Mouse (Mus musculus): ENCODE measurements around the gene Sfxn5. TPM values are rescaled to one million over a fixed set of nuclear protein-coding genes. Genes with fewer than 3 reads are reported as not detected.

The Sfxn5 gene
- polyA plus RNA-seq, 1 experiment from 2014 or later: 8.7 TPM

DNA sequence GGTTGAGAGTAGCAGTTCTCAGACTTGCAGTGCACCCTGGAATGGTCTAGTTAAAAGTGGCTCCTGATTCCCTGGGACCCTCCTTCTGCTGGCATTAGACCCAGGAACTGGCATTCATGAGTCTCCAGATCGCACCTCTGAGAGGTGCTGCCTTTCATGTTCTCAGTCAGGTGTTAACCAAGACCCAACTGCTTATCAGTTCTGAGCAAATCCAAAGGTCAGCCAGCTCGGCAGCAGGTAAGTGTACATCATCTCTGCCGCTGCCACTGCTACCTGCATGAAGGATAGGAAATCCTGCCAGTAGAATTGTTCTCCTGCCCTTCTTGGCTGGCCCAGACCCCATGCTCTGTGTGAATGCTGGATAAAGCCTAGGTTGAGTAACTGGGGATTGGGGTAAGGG, 102.5 kb downstream of the Sfxn5 start:
- H3K4me1 ChIP-seq: peaks cover 41% of the 10 kb centered on the region
- peaks cover 62% of the 10 kb centered on the region for H3K27me3 ChIP-seq (ENCODE audit: low read depth, poor library complexity, severe bottlenecking)
- no peaks in the 10 kb centered on the region for H3K36me3 ChIP-seq

DNA sequence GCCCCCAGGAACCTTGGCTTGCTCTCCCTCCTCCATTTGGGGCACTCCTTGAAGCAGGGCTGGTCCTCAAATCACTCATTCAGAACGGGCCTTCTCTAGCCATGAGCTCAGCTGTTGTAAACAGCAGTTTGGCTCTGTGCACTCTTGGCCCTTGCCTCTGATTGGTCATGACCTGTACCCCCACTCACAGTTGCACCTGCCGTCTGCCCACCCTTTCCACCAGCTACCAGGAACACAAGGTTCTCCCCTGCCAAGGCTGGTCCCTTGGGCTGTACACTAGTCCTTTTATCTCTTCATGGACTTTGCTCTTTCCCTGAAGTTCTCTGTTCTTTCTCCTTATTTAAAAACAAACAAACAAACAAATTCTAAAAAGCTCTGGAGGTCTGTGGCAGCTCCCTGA, 105.7 kb downstream of the Sfxn5 start:
- no peaks in the 10 kb centered on the region for H3K36me3 ChIP-seq
- H3K9me3 ChIP-seq (replicated peaks): no peaks in the 10 kb centered on the region
- H3K27me3 ChIP-seq (ENCODE audit: low read depth, poor library complexity, severe bottlenecking): peaks cover 52% of the 10 kb centered on the region
- 0 out of 2 replicates have a peak overlapping the region, but pooled peaks have one; percentile 13 for H3K27ac ChIP-seq (replicated peaks)
- DNase-seq (ENCODE audit: low spot score): no peak
- no peak overlapping the region for H3K4me3 ChIP-seq
- H3K4me1 ChIP-seq: peaks cover 43% of the 10 kb centered on the region
- 89% methylated on average over 2 of the region's 2 CpGs for WGBS

More for the DNA sequence above, 102.5 kb downstream of the Sfxn5 start:
- Histone ChIP-seq H3K27ac (replicated peaks) (no peak overlapping the region), H3K4me3 (no peak overlapping the region), H3K9me3 (replicated peaks) (no peaks in the 10 kb centered on the region)
- WGBS: 81% methylated on average over 3 of the region's 3 CpGs
- no peak for DNase-seq (ENCODE audit: low spot score)

DNA sequence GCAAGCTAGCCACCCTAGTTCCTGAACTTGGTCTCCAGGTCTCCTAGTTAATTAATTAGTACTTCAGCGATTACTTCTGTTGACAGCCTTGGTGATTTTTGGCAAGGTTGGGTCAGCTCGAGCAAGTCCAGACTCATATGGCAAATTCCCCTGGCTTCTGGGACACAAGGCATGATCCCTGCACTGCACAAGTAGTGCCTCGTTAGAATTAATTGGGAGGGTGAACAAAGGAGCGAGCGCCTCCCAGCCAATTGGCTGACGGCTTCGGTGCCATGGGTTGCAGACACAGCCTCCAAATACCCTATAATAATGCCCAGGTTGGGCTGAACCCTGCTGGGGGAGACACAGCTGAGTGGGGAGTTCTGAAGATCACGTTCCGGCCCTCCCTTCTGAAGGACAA, 106.7 kb downstream of the Sfxn5 start:
- Histone ChIP-seq H3K27me3 (ENCODE audit: low read depth, poor library complexity, severe bottlenecking) (peaks cover 42% of the 10 kb centered on the region), H3K4me1 (peaks cover 42% of the 10 kb centered on the region), H3K36me3 (no peaks in the 10 kb centered on the region), H3K4me3 (no peak overlapping the region), H3K9me3 (replicated peaks) (no peaks in the 10 kb centered on the region), H3K27ac (replicated peaks) (no peak overlapping the region)
- WGBS: 90% methylated on average over 9 of the region's 9 CpGs
- DNase-seq (ENCODE audit: low spot score): no peak

DNA sequence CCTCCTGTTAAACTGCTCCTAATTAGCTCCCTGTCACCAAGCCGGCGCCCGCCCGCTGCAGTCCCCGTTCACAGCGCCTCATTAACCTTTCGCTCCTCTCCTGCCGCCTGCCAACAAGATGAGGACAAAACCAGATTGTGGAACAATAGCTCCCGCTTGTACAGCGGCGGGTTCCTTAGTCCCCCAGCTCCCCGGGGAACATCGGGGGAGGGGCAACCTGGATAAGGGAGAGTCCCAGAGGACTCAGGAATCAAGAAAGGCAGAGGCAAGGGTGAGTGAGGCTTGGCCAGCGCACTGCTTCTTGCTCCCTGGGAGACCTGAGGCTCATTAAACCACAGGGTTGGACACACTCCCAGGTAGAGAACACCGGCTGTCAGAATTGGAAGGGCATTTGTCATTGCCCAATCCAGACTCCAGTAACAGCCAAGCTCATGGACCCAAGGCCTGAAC, 108.8 kb downstream of the Sfxn5 start:
- no peak for DNase-seq (ENCODE audit: low spot score)
- peaks cover 27% of the 10 kb centered on the region for H3K27me3 ChIP-seq (ENCODE audit: low read depth, poor library complexity, severe bottlenecking)
- WGBS: 34% methylated on average over 15 of the region's 15 CpGs

DNA sequence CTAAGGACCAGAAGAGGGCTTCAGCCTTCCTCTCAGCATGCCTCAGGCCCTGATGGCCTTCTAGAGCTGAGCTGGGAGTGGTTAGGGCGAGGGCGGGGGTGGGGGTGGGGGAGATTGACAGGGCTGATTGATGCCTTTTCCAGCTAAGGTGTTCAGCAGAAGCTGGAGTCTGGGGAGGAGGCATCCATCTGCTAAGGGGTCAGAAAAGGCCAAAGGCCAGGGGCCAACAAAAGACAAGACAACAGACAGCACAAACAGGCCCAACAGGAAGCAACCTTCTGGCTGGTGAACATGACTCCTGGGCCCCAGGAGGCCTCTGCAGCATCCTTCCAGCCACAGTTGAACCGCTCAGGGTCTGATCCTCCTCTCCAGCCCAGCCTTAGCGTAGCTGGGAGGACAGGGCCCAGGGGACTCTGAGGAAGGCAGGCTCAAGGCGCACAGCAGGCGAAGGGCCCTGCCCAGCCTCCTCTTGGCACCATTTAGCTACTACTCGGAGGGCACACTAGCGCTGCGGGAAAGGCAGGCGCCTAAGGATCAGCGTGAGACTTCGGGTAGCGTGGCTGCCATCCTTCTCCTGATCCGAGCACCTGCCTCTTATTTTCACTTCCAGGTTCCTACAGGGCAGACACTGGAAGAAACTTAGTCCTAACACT, 109.6 kb downstream of the Sfxn5 start:
- Histone ChIP-seq H3K9me3 (replicated peaks) (no peaks in the 10 kb centered on the region), H3K27me3 (ENCODE audit: low read depth, poor library complexity, severe bottlenecking) (peaks cover 23% of the 10 kb centered on the region; the same call in 1 of the 2 replicates), H3K36me3 (no peaks in the 10 kb centered on the region), H3K4me3 (no peak overlapping the region), H3K4me1 (peaks cover 63% of the 10 kb centered on the region), H3K27ac (replicated peaks) (peak overlapping the region; percentile 35; the same call in 1 of the 2 replicates)
- 29% methylated on average over 14 of the region's 14 CpGs for WGBS
- DNase-seq (ENCODE audit: low spot score): peak; percentile 34

More for the DNA sequence above, 108.8 kb downstream of the Sfxn5 start:
- H3K4me1 ChIP-seq: peaks cover 54% of the 10 kb centered on the region
- H3K9me3 ChIP-seq (replicated peaks): no peaks in the 10 kb centered on the region
- no peak overlapping the region; the same call in 1 of the 2 replicates for H3K27ac ChIP-seq (replicated peaks)
- H3K36me3 ChIP-seq: no peaks in the 10 kb centered on the region
- H3K4me3 ChIP-seq: no peak overlapping the region

DNA sequence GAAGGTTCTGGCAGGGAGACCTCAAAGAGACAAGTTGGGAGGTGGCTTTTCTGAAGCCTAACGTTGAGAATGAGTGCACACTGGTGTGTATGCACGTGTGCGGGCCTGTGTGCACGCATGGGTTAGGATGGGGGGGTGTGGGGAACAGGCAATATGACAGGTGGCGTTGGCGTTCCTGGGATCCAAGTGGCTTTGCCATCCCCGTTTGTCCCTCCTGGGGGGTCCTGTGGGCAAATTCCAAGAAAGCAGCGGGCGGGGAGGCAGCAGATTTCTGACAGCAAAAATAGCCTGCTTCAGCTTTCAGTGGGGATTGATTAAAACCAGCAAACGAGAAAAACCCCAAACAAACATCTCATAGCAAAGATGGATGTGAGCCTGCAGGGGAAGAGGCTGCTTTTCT, 110.7 kb downstream of the Sfxn5 start:
- H3K27ac ChIP-seq (replicated peaks): no peak overlapping the region
- 85% methylated on average over 10 of the region's 10 CpGs for WGBS

DNA sequence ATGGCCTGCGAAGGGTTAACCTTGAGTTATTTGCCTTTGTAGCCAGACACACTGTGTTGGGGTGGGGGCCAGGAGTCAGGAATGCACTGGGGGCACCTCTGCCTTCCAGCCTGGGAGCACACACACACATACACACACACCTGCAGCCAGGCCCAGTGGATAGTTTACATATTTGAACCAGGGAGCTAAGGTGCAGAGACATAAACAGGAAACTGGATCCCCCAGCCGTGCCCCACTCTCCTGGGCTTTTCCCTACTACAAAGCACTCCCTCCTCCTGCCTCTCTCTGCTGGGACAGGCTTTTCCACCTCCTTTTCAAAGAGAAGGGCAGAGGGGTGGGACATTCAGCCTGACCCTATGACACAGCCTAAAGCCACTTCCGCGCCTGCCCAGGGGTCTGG, 112.3 kb downstream of the Sfxn5 start:
- peaks cover 15% of the 10 kb centered on the region; the same call in 1 of the 2 replicates for H3K27me3 ChIP-seq (ENCODE audit: low read depth, poor library complexity, severe bottlenecking)
- no peaks in the 10 kb centered on the region for H3K36me3 ChIP-seq
- peak overlapping the region; percentile 38 for H3K27ac ChIP-seq (replicated peaks)
- no peaks in the 10 kb centered on the region for H3K9me3 ChIP-seq (replicated peaks)
- H3K4me1 ChIP-seq: peaks cover 65% of the 10 kb centered on the region
- WGBS: 26% methylated on average over 4 of the region's 4 CpGs
- no peak for DNase-seq (ENCODE audit: low spot score)
- no peak overlapping the region for H3K4me3 ChIP-seq

More for the DNA sequence above, 110.7 kb downstream of the Sfxn5 start:
- Histone ChIP-seq H3K4me3 (no peak overlapping the region), H3K4me1 (peaks cover 65% of the 10 kb centered on the region), H3K9me3 (replicated peaks) (no peaks in the 10 kb centered on the region), H3K27me3 (ENCODE audit: low read depth, poor library complexity, severe bottlenecking) (peaks cover 23% of the 10 kb centered on the region; the same call in 1 of the 2 replicates), H3K36me3 (no peaks in the 10 kb centered on the region)
- DNase-seq (ENCODE audit: low spot score): no peak

DNA sequence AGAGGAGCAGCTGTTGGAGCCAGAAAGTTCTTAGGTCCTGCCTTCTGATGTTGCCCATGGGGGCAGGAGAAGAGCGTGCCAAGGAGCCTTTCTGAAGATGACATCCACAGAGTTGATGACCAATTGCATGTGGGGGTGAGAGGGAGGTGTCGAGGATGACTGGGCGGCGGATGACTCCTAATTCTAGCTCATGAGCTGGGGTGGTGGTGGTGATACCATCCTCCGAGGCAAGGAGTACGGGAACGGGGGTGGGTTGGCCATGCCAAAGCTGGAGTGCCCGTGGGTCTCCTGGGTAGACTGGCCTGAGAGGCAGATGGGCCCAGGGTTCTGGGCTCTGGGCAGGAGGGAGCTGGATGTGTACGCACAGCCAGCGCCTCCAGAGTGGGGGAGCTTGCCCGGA, 113.5 kb downstream of the Sfxn5 start:
- Histone ChIP-seq H3K36me3 (no peaks in the 10 kb centered on the region), H3K27ac (replicated peaks) (0 out of 2 replicates have a peak overlapping the region, but pooled peaks have one; percentile 60), H3K27me3 (ENCODE audit: low read depth, poor library complexity, severe bottlenecking) (peaks cover 15% of the 10 kb centered on the region; the same call in 1 of the 2 replicates), H3K4me1 (peaks cover 62% of the 10 kb centered on the region), H3K9me3 (replicated peaks) (no peaks in the 10 kb centered on the region), H3K4me3 (no peak overlapping the region)
- 95% methylated on average over 11 of the region's 11 CpGs for WGBS
- DNase-seq (ENCODE audit: low spot score): no peak

DNA sequence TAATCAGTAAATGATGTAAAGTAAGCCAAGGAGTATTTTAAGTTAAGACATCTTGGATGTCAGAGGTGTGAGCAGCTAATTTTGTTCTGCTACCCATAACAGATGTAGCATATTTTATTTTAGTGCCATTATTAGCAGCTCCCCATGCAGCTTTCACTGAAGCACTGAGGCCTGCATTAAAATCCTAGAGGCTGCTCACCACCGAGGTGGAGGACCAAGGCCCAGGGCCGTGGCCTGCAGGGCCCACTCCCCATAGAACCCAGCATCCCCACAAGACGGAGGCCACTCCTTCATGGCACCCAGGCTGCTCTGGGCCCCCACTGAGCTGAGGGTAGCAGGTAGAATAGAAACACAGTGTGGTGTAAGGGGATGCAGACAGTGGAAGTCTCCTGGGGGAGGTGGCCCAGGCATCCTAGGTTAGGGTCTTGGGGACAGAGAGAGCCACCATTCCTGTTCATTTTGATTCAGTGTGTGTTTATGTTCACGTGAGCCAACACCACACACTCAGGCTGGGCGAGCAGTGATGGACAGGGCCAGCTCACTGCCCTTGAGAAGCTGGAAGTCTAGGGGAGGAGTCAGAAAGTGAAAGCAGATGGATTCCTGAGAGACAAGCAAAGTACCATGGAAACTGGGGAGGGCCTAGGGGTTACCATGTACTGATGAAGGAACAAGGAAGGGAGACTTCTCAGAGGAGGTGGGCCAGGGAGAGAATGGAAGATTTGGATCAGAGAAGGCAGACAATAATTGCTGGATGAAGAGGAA, 114.4 kb downstream of the Sfxn5 start:
- peak; percentile 44 for DNase-seq (ENCODE audit: low spot score)
- H3K36me3 ChIP-seq: no peaks in the 10 kb centered on the region
- 29% methylated on average over 5 of the region's 5 CpGs for WGBS
- H3K9me3 ChIP-seq (replicated peaks): no peaks in the 10 kb centered on the region
- H3K4me3 ChIP-seq: no peak overlapping the region
- peaks cover 15% of the 10 kb centered on the region; the same call in 1 of the 2 replicates for H3K27me3 ChIP-seq (ENCODE audit: low read depth, poor library complexity, severe bottlenecking)
- H3K27ac ChIP-seq (replicated peaks): peak overlapping the region; percentile 60
- peaks cover 53% of the 10 kb centered on the region for H3K4me1 ChIP-seq

DNA sequence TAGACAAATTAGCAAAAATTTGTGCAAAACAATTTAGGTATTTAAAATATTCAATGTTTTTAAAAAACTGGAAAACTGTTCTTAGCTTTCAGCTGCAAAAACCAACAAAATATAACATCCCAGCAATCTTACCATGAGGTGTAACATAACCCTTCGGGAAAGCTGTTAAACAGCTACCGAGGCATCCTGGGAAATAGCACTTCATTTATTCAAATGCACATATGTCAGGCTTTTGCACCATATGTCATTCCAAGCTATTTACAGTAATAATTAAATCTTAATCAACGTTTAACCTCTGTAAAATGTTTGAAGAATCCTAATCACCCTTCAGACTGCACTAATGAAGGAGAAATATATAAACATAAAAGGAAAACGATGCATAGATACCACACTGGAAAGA, 115.0 kb downstream of the Sfxn5 start:
- 84% methylated on average over 4 of the region's 4 CpGs for WGBS
- DNase-seq (ENCODE audit: low spot score): no peak
- H3K27ac ChIP-seq (replicated peaks): no peak overlapping the region
- no peaks in the 10 kb centered on the region for H3K36me3 ChIP-seq
- no peak overlapping the region for H3K4me3 ChIP-seq
- H3K27me3 ChIP-seq (ENCODE audit: low read depth, poor library complexity, severe bottlenecking): peaks cover 15% of the 10 kb centered on the region; the same call in 1 of the 2 replicates
- peaks cover 47% of the 10 kb centered on the region for H3K4me1 ChIP-seq
- no peaks in the 10 kb centered on the region for H3K9me3 ChIP-seq (replicated peaks)

DNA sequence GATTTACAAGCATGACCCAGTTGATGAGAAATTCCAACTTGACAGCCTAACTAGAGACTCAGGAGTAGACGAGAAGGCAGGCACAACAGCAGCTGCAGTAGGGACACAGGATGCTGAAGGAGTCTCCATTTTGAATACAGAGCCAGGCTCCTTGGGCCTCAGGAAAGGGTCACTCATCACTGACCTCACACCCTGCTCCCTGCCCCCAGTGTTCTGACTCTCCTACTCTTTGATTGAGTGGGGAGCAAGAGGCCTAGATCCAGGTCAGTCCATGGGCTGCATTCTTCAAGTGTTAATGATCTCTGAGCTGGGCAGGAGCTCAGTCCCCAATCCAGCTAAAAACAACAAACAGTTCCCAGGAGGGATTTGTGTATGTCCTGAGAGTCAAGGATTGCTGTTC, 122.5 kb downstream of the Sfxn5 start:
- no peaks in the 10 kb centered on the region for H3K9me3 ChIP-seq (replicated peaks)
- no peak for DNase-seq (ENCODE audit: low spot score)
- no peak overlapping the region for H3K4me3 ChIP-seq
- H3K27me3 ChIP-seq (ENCODE audit: low read depth, poor library complexity, severe bottlenecking): peaks cover 34% of the 10 kb centered on the region
- H3K36me3 ChIP-seq: no peaks in the 10 kb centered on the region
- H3K27ac ChIP-seq (replicated peaks): no peak overlapping the region
- peaks cover 23% of the 10 kb centered on the region for H3K4me1 ChIP-seq
- WGBS: 35% methylated on average over 1 of the region's 1 CpGs

DNA sequence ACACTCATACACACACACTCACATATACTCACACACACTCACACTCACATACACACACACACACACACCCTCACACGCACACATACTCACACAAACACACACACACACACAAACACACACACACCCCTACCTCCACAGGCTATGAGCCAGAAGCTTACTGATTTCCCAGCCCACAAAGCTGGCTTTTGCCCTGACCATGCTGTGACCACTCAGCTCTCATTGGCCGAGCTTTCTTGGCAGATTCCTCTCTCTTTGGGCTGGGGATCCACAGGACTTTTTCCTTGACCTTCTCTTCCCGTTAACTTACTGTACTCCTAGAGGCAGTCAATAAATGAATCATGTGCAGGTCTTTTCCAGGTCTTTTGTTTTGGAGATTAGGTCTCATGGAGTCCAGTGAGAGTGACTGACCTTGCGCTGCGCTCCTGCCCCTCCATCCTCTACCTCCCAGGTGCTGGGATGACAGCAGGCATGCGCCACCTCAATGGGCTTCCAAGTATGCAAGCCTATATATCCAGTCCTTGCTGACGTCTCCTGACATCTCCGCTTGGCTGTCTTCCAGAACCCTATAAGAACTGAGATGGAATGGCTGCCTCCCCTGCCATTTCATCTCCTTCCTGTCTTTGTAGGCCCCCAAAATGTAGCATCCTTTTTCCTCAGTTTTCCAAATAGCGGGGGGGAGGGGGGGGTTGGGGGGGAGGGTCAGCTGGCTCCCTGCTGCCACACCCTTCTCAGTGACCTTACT, 123.8 kb downstream of the Sfxn5 start:
- H3K27ac ChIP-seq (replicated peaks): no peak overlapping the region
- H3K4me3 ChIP-seq: no peak overlapping the region
- no peaks in the 10 kb centered on the region for H3K9me3 ChIP-seq (replicated peaks)
- H3K27me3 ChIP-seq (ENCODE audit: low read depth, poor library complexity, severe bottlenecking): peaks cover 42% of the 10 kb centered on the region
- WGBS: 86% methylated on average over 9 of the region's 9 CpGs
- no peaks in the 10 kb centered on the region for H3K36me3 ChIP-seq
- DNase-seq (ENCODE audit: low spot score): no peak
- peaks cover 23% of the 10 kb centered on the region for H3K4me1 ChIP-seq
